In genomic region chr16:53439511-53439910, GRCm38 (mm10) we compare ENCODE assay signal across 29 mouse cellular contexts.
DNase-seq lines count a peak whose midpoint lies in the region; ATAC-seq and TF ChIP-seq lines count a peak whose summit lies in the region.
"Had no signal": no experiment of that assay in that cellular context is flagged by ENCODE, and none has a peak within 500 bp of the region (broad histone marks: within the 10 kb centered on the region; RNA-seq: fewer than 3 reads in every experiment).

No protein-coding gene starts in this region.

- H3K9me3 ChIP-seq in hindbrain, postnatal 0 days (ENCODE audit: low read length), result no peaks in the 10 kb centered on the region
- no peaks in the 10 kb centered on the region for H3K9me3 ChIP-seq in hindbrain, embryonic 16.5 days (ENCODE audit: control insufficient read depth, low read length)
- H3K9me3 ChIP-seq in G1E (replicated peaks), result no peaks in the 10 kb centered on the region
- H3K9me3 ChIP-seq: embryonic facial prominence, embryonic 10.5 days; embryonic facial prominence, embryonic 13.5 days; forebrain, embryonic 12.5 days; heart, embryonic 12.5 days; heart, embryonic 15.5 days; hindbrain, embryonic 10.5 days; hindbrain, embryonic 15.5 days had no signal

- no peak overlapping the region for H3K4me2 ChIP-seq in hindbrain, postnatal 0 days (ENCODE audit: low read depth, low read length)
- H3K4me2 ChIP-seq in hindbrain, embryonic 16.5 days (ENCODE audit: low read length), result no peak overlapping the region
- H3K4me2 ChIP-seq: embryonic facial prominence, embryonic 13.5 days; forebrain, embryonic 12.5 days; heart, embryonic 12.5 days; heart, embryonic 15.5 days; hindbrain, embryonic 15.5 days had no signal

- no peaks in the 10 kb centered on the region for H3K36me3 ChIP-seq in hindbrain, postnatal 0 days (ENCODE audit: insufficient read depth, low read length)
- H3K36me3 ChIP-seq in hindbrain, embryonic 16.5 days (ENCODE audit: control insufficient read depth, insufficient read depth, low read length), result no peaks in the 10 kb centered on the region
- H3K36me3 ChIP-seq in G1E (replicated peaks), result no peaks in the 10 kb centered on the region
- H3K36me3 ChIP-seq: embryonic facial prominence, embryonic 10.5 days; embryonic facial prominence, embryonic 13.5 days; forebrain, embryonic 12.5 days; heart, embryonic 12.5 days; heart, embryonic 15.5 days; hindbrain, embryonic 10.5 days; hindbrain, embryonic 15.5 days had no signal

- DNase-seq in cerebellum, postnatal 10 days, result peak; percentile 1 to 2
- no peak for DNase-seq in cerebellum, postnatal 14 days
- DNase-seq in hindbrain, postnatal 0 days (ENCODE audit: low spot score), result peak; percentile 24
- no peak for DNase-seq in G1E (ENCODE audit: low spot score)
- no peak for DNase-seq in adrenal gland, adult (ENCODE audit: inconsistent age in 2 of 2, low spot score in 1 of 2)
- DNase-seq: adrenal gland, adult 8-10 months; adrenal gland, postnatal 25 days; cerebellum, adult 18-20 months; cerebellum, adult 9-10 months; cerebellum, postnatal 36 days; embryo, embryonic 11 days; forebrain, postnatal 0 days; gastrocnemius, adult 2 months; gastrocnemius, postnatal 14 days; heart, adult 18-20 months; heart, postnatal 10 days; heart, postnatal 36 days; kidney, adult 18-20 months had no signal

- no peak overlapping the region for H3K9ac ChIP-seq in hindbrain, postnatal 0 days (replicated peaks; ENCODE audit: low read length)
- H3K9ac ChIP-seq in hindbrain, embryonic 16.5 days (ENCODE audit: low read depth, low read length), result no peak overlapping the region
- H3K9ac ChIP-seq: embryonic facial prominence, embryonic 13.5 days; forebrain, embryonic 12.5 days; forebrain, postnatal 0 days; heart, embryonic 12.5 days; heart, embryonic 15.5 days; hindbrain, embryonic 15.5 days had no signal

- H3K27ac ChIP-seq in hindbrain, postnatal 0 days, result no peak overlapping the region
- no peak overlapping the region for H3K27ac ChIP-seq in hindbrain, embryonic 16.5 days (ENCODE audit: low read depth, low read length)
- H3K27ac ChIP-seq: embryonic facial prominence, embryonic 10.5 days; embryonic facial prominence, embryonic 13.5 days; forebrain, embryonic 12.5 days; gastrocnemius, adult 2 months; heart, embryonic 15.5 days; hindbrain, embryonic 10.5 days; hindbrain, embryonic 15.5 days had no signal

- H3K4me1 ChIP-seq in hindbrain, postnatal 0 days (ENCODE audit: insufficient read depth, low read length), result no peaks in the 10 kb centered on the region
- H3K4me1 ChIP-seq in hindbrain, embryonic 16.5 days (ENCODE audit: control insufficient read depth, insufficient read depth, low read depth, low read length), result no peaks in the 10 kb centered on the region
- H3K4me1 ChIP-seq in G1E (ENCODE audit: insufficient read depth, low read depth, low read length), result no peaks in the 10 kb centered on the region
- H3K4me1 ChIP-seq: embryonic facial prominence, embryonic 10.5 days; embryonic facial prominence, embryonic 13.5 days; forebrain, embryonic 12.5 days; heart, embryonic 12.5 days; heart, embryonic 15.5 days; hindbrain, embryonic 10.5 days; hindbrain, embryonic 15.5 days had no signal

- 52% methylated on average over 4 of the region's 4 CpGs for WGBS in hindbrain, postnatal 0 days
- WGBS in hindbrain, embryonic 16.5 days, result 65% methylated on average over 4 of the region's 4 CpGs

- no peaks in the 10 kb centered on the region for H3K27me3 ChIP-seq in hindbrain, postnatal 0 days (ENCODE audit: insufficient read depth, low read length)
- no peaks in the 10 kb centered on the region for H3K27me3 ChIP-seq in hindbrain, embryonic 16.5 days (replicated peaks; ENCODE audit: control insufficient read depth, insufficient read depth, low read length)
- H3K27me3 ChIP-seq in G1E (ENCODE audit: insufficient read depth, low read length), result no peaks in the 10 kb centered on the region
- H3K27me3 ChIP-seq: embryonic facial prominence, embryonic 13.5 days; forebrain, embryonic 12.5 days; heart, embryonic 12.5 days; heart, embryonic 15.5 days; hindbrain, embryonic 15.5 days had no signal

- H3K4me3 ChIP-seq in hindbrain, postnatal 0 days (ENCODE audit: low read length), result no peak overlapping the region
- no peak overlapping the region for H3K4me3 ChIP-seq in hindbrain, embryonic 16.5 days (ENCODE audit: low read length)
- H3K4me3 ChIP-seq in G1E (ENCODE audit: low read depth, low read length), result no peak overlapping the region
- H3K4me3 ChIP-seq: embryonic facial prominence, embryonic 10.5 days; embryonic facial prominence, embryonic 13.5 days; erythroblast, embryonic 14.5 days; forebrain, embryonic 12.5 days; gastrocnemius, adult 2 months; heart, embryonic 12.5 days; heart, embryonic 15.5 days; hindbrain, embryonic 10.5 days; hindbrain, embryonic 15.5 days had no signal

- ATAC-seq in hindbrain, postnatal 0 days, result no peak
- ATAC-seq in hindbrain, embryonic 16.5 days, result no peak
- ATAC-seq in G1E (ENCODE audit: extremely low read depth, insufficient number of reproducible peaks, low FRiP score, poor library complexity, severe bottlenecking), result peak; percentile 62
- ATAC-seq: forebrain, postnatal 0 days; inflammation-experienced regulatory T-cells, adult 6 months; intestine, embryonic 16.5 days had no signal

- no peak for TF ChIP-seq CTCF in hindbrain, postnatal 0 days (IDR thresholded peaks at IDR 0.05; ENCODE audit: low read depth)
- no peak for TF ChIP-seq CTCF in G1E (IDR thresholded peaks at IDR 0.05; ENCODE audit: low read depth, low read length)

Comparison
In these comparisons a context has a peak if more than half of its experiments do, and no peak if none do; other contexts are left out.
1. DNase-seq: peak in cerebellum, postnatal 10 days (2 of 2) and hindbrain, postnatal 0 days (single experiment); none in cerebellum, postnatal 14 days (0 of 2), G1E (single experiment) and adrenal gland, adult (0 of 2).